In genomic region chr11:54805196-54805595, GRCm38 (mm10) we compare ENCODE assay signal across 9 mouse cellular contexts. TPM values are rescaled to one million over a fixed set of nuclear protein-coding genes. Genes with fewer than 3 reads are reported as not detected.
DNase-seq lines count a peak whose midpoint lies in the region; ATAC-seq and TF ChIP-seq lines count a peak whose summit lies in the region.
"Had no signal": no experiment of that assay in that cellular context is flagged by ENCODE, and none has a peak within 500 bp of the region (broad histone marks: within the 10 kb centered on the region; RNA-seq: fewer than 3 reads in every experiment).

No protein-coding gene starts in this region.

- H3K27ac ChIP-seq in embryonic facial prominence, embryonic 14.5 days (replicated peaks; ENCODE audit: low read depth, low read length) = no peak overlapping the region
- no peak overlapping the region for H3K27ac ChIP-seq in embryonic facial prominence, embryonic 10.5 days (replicated peaks)
- no peak overlapping the region for H3K27ac ChIP-seq in kidney, postnatal 0 days
- no peak overlapping the region for H3K27ac ChIP-seq in midbrain, postnatal 0 days (ENCODE audit: low read depth, low read length)
- H3K27ac ChIP-seq in forebrain, embryonic 15.5 days (replicated peaks) = no peak overlapping the region
- H3K27ac ChIP-seq: heart, embryonic 13.5 days had no signal

- H3K36me3 ChIP-seq in embryonic facial prominence, embryonic 14.5 days (ENCODE audit: control insufficient read depth, insufficient read depth, low read length) = no peaks in the 10 kb centered on the region
- no peaks in the 10 kb centered on the region for H3K36me3 ChIP-seq in embryonic facial prominence, embryonic 10.5 days (replicated peaks)
- no peaks in the 10 kb centered on the region for H3K36me3 ChIP-seq in kidney, postnatal 0 days (ENCODE audit: insufficient read depth, low read length)
- H3K36me3 ChIP-seq in midbrain, postnatal 0 days (ENCODE audit: insufficient read depth, low read length) = no peaks in the 10 kb centered on the region
- H3K36me3 ChIP-seq in forebrain, embryonic 15.5 days = no peaks in the 10 kb centered on the region
- H3K36me3 ChIP-seq: heart, embryonic 13.5 days had no signal

- H3K9ac ChIP-seq in embryonic facial prominence, embryonic 14.5 days (ENCODE audit: low read depth, low read length) = no peak overlapping the region
- H3K9ac ChIP-seq in kidney, postnatal 0 days (ENCODE audit: low read depth, low read length) = no peak overlapping the region
- H3K9ac ChIP-seq in midbrain, postnatal 0 days (replicated peaks; ENCODE audit: low read length, poor library complexity, severe bottlenecking) = no peak overlapping the region
- H3K9ac ChIP-seq in forebrain, embryonic 15.5 days (replicated peaks) = no peak overlapping the region
- H3K9ac ChIP-seq: heart, embryonic 13.5 days had no signal

- DNase-seq in embryonic facial prominence, embryonic 14.5 days (ENCODE audit: low spot score) = peak; percentile 30
- no peak for DNase-seq in embryonic facial prominence, embryonic 10.5 days (ENCODE audit: low spot score)
- DNase-seq in frontal cortex, postnatal 36 days (ENCODE audit: low spot score in 2 of 2) = peak; percentile 86 to 95
- DNase-seq in kidney, postnatal 0 days (ENCODE audit: low spot score) = peak; percentile 65
- peak; percentile 65 for DNase-seq in lung, postnatal 25 days (ENCODE audit: low spot score)
- DNase-seq in midbrain, postnatal 0 days (ENCODE audit: low spot score) = no peak
- DNase-seq in urinary bladder, postnatal 10 days (ENCODE audit: low spot score) = no peak

- no peak overlapping the region for H3K4me3 ChIP-seq in embryonic facial prominence, embryonic 14.5 days (ENCODE audit: low read depth, low read length)
- H3K4me3 ChIP-seq in embryonic facial prominence, embryonic 10.5 days = no peak overlapping the region
- no peak overlapping the region for H3K4me3 ChIP-seq in kidney, postnatal 0 days (replicated peaks; ENCODE audit: low read depth, low read length)
- H3K4me3 ChIP-seq in midbrain, postnatal 0 days (ENCODE audit: low read depth, low read length) = no peak overlapping the region
- H3K4me3 ChIP-seq in forebrain, embryonic 15.5 days = no peak overlapping the region
- H3K4me3 ChIP-seq: heart, embryonic 13.5 days had no signal

- 75% methylated on average over 4 of the region's 4 CpGs for WGBS in embryonic facial prominence, embryonic 14.5 days
- WGBS in embryonic facial prominence, embryonic 10.5 days = 91% methylated on average over 4 of the region's 4 CpGs
- 74% methylated on average over 4 of the region's 4 CpGs for WGBS in kidney, postnatal 0 days
- 91% methylated on average over 4 of the region's 4 CpGs for WGBS in midbrain, postnatal 0 days
- 85% methylated on average over 4 of the region's 4 CpGs for WGBS in forebrain, embryonic 15.5 days

- no peaks in the 10 kb centered on the region for H3K27me3 ChIP-seq in embryonic facial prominence, embryonic 14.5 days (replicated peaks; ENCODE audit: control insufficient read depth, insufficient read depth, low read length)
- no peaks in the 10 kb centered on the region for H3K27me3 ChIP-seq in embryonic facial prominence, embryonic 10.5 days (replicated peaks; ENCODE audit: low read depth, poor library complexity, severe bottlenecking)
- H3K27me3 ChIP-seq in kidney, postnatal 0 days (ENCODE audit: insufficient read depth, low read length) = no peaks in the 10 kb centered on the region
- H3K27me3 ChIP-seq in midbrain, postnatal 0 days (ENCODE audit: insufficient read depth, low read length) = no peaks in the 10 kb centered on the region
- H3K27me3 ChIP-seq in forebrain, embryonic 15.5 days = no peaks in the 10 kb centered on the region

- no peak for ATAC-seq in embryonic facial prominence, embryonic 14.5 days (ENCODE audit: low read depth)
- ATAC-seq in kidney, postnatal 0 days (replicated peaks; ENCODE audit: low FRiP score, low read depth) = no peak
- ATAC-seq in midbrain, postnatal 0 days (ENCODE audit: low FRiP score) = no peak
- no peak for ATAC-seq in forebrain, embryonic 15.5 days (replicated peaks)

- no peak for TF ChIP-seq CTCF in kidney, postnatal 0 days (IDR thresholded peaks at IDR 0.05; ENCODE audit: low read depth)
- TF ChIP-seq CTCF in midbrain, postnatal 0 days (IDR thresholded peaks at IDR 0.05) = no peak

- no peaks in the 10 kb centered on the region for H3K4me1 ChIP-seq in embryonic facial prominence, embryonic 14.5 days (ENCODE audit: control insufficient read depth, insufficient read depth, low read length)
- H3K4me1 ChIP-seq in embryonic facial prominence, embryonic 10.5 days = 0 out of 2 replicates have a peak, but pooled peaks cover 2% of the 10 kb centered on the region
- no peaks in the 10 kb centered on the region for H3K4me1 ChIP-seq in kidney, postnatal 0 days (replicated peaks; ENCODE audit: insufficient read depth, low read length)
- no peaks in the 10 kb centered on the region for H3K4me1 ChIP-seq in midbrain, postnatal 0 days (ENCODE audit: insufficient read depth, low read length)
- H3K4me1 ChIP-seq in forebrain, embryonic 15.5 days = no peaks in the 10 kb centered on the region
- H3K4me1 ChIP-seq: heart, embryonic 13.5 days had no signal

- H3K9me3 ChIP-seq in embryonic facial prominence, embryonic 14.5 days (ENCODE audit: control insufficient read depth, low read length) = 0 out of 2 replicates have a peak, but pooled peaks cover 3% of the 10 kb centered on the region
- no peaks in the 10 kb centered on the region for H3K9me3 ChIP-seq in embryonic facial prominence, embryonic 10.5 days
- no peaks in the 10 kb centered on the region for H3K9me3 ChIP-seq in kidney, postnatal 0 days (replicated peaks; ENCODE audit: low read length)
- H3K9me3 ChIP-seq in midbrain, postnatal 0 days (ENCODE audit: low read length) = no peaks in the 10 kb centered on the region
- no peaks in the 10 kb centered on the region for H3K9me3 ChIP-seq in forebrain, embryonic 15.5 days
- H3K9me3 ChIP-seq: heart, embryonic 13.5 days had no signal

- H3K4me2 ChIP-seq in embryonic facial prominence, embryonic 14.5 days (ENCODE audit: low read depth, low read length) = no peak overlapping the region
- H3K4me2 ChIP-seq in kidney, postnatal 0 days (ENCODE audit: low read length) = no peak overlapping the region
- H3K4me2 ChIP-seq in midbrain, postnatal 0 days (ENCODE audit: low read depth, low read length, poor library complexity, severe bottlenecking) = no peak overlapping the region
- no peak overlapping the region for H3K4me2 ChIP-seq in forebrain, embryonic 15.5 days (replicated peaks)
- H3K4me2 ChIP-seq: heart, embryonic 13.5 days had no signal

RNA-seq across cellular contexts. Expression of gene Cdc42se2, which starts 17.7 kb away (rescaled TPM):
- polyA plus RNA-seq in embryonic facial prominence, embryonic 14.5 days (2014; fragmentation: Nextera tagmentation; extraction: Ambion mirVana) = 72.1 and 84.3 TPM in 2 replicates
- 144 and 160 TPM in 2 replicates for polyA plus RNA-seq in embryonic facial prominence, embryonic 10.5 days (2016; fragmentation: Nextera tagmentation; extraction: Ambion mirVana)
- 64.3 and 72.7 TPM in 2 replicates for polyA plus RNA-seq in kidney, postnatal 0 days (2015; fragmentation: Nextera tagmentation; extraction: Ambion mirVana)
- 134 and 137 TPM in 2 replicates for total RNA-seq in midbrain, postnatal 0 days (2014; rRNA removed)
- polyA plus RNA-seq in midbrain, postnatal 0 days (2015; fragmentation: Nextera tagmentation; extraction: Ambion mirVana) = 130 and 134 TPM in 2 replicates
- 188 and 196 TPM in 2 replicates for polyA plus RNA-seq in forebrain, embryonic 15.5 days (2015; fragmentation: Nextera tagmentation; extraction: Ambion mirVana)

RNA-seq across cellular contexts. Expression of gene Lyrm7, which starts 55.5 kb away (rescaled TPM):
- 10.6 and 11.3 TPM in 2 replicates for polyA plus RNA-seq in embryonic facial prominence, embryonic 14.5 days (2014; fragmentation: Nextera tagmentation; extraction: Ambion mirVana)
- 6.7 and 6.9 TPM in 2 replicates for polyA plus RNA-seq in embryonic facial prominence, embryonic 10.5 days (2016; fragmentation: Nextera tagmentation; extraction: Ambion mirVana)
- polyA plus RNA-seq in kidney, postnatal 0 days (2015; fragmentation: Nextera tagmentation; extraction: Ambion mirVana) = 7.3 and 7.7 TPM in 2 replicates
- 3.2 and 5.2 TPM in 2 replicates for total RNA-seq in midbrain, postnatal 0 days (2014; rRNA removed)
- polyA plus RNA-seq in midbrain, postnatal 0 days (2015; fragmentation: Nextera tagmentation; extraction: Ambion mirVana) = 7.9 and 8.8 TPM in 2 replicates
- 12.9 and 13.9 TPM in 2 replicates for polyA plus RNA-seq in forebrain, embryonic 15.5 days (2015; fragmentation: Nextera tagmentation; extraction: Ambion mirVana)

Comparison
In these comparisons a context has a peak if more than half of its experiments do, and no peak if none do; other contexts are left out.
1. DNase-seq: peak in embryonic facial prominence, embryonic 14.5 days (single experiment), frontal cortex, postnatal 36 days (2 of 2), kidney, postnatal 0 days (single experiment) and lung, postnatal 25 days (single experiment); none in embryonic facial prominence, embryonic 10.5 days (single experiment), midbrain, postnatal 0 days (single experiment) and urinary bladder, postnatal 10 days (single experiment).